Mouse (Mus musculus) right cerebral cortex, postnatal 4 days (tissue): ENCODE results near the gene Rassf3.

Experiments used
- DNase-seq: peaks from one replicate; pipeline ENCODE4 v3.0.0-alpha.2; 2022

Rassf3 gene

GRCm38 (mm10) chr10:121394789-121395325 lies 81.3 kb downstream of the Rassf3 start:
- no peak for DNase-seq

GRCm38 (mm10) chr10:121394270-121394669 lies 81.9 kb downstream of the Rassf3 start:
- DNase-seq: no peak

GRCm38 (mm10) chr10:121391901-121392300 lies 84.2 kb downstream of the Rassf3 start:
- no peak for DNase-seq

- DNase-seq: no peak
Measured at GRCm38 (mm10) chr10:121390602-121391001, 85.5 kb downstream of the Rassf3 start.

GRCm38 (mm10) chr10:121386347-121386746 lies 89.8 kb downstream of the Rassf3 start:
- no peak for DNase-seq

GRCm38 (mm10) chr10:121385695-121386094 lies 90.5 kb downstream of the Rassf3 start:
- no peak for DNase-seq

- no peak for DNase-seq
Measured at GRCm38 (mm10) chr10:121384710-121385109, 91.4 kb downstream of the Rassf3 start.

GRCm38 (mm10) chr10:121381280-121381679 lies 94.9 kb downstream of the Rassf3 start:
- DNase-seq: no peak

GRCm38 (mm10) chr10:121379387-121379786 lies 96.8 kb downstream of the Rassf3 start:
- DNase-seq: no peak

- no peak for DNase-seq
Measured at GRCm38 (mm10) chr10:121376530-121377271, 99.4 kb downstream of the Rassf3 start.

GRCm38 (mm10) chr10:121375649-121376493 lies 100.3 kb downstream of the Rassf3 start:
- no peak for DNase-seq

- no peak for DNase-seq
Measured at GRCm38 (mm10) chr10:121374693-121375620, 101.2 kb downstream of the Rassf3 start.

- no peak for DNase-seq
Measured at GRCm38 (mm10) chr10:121374013-121374412, 102.1 kb downstream of the Rassf3 start.

GRCm38 (mm10) chr10:121370777-121371176 lies 105.4 kb downstream of the Rassf3 start:
- DNase-seq: no peak

GRCm38 (mm10) chr10:121368783-121369465 lies 107.2 kb downstream of the Rassf3 start:
- no peak for DNase-seq

- DNase-seq: no peak
Measured at GRCm38 (mm10) chr10:121367780-121368179, 108.4 kb downstream of the Rassf3 start.

- no peak for DNase-seq
Measured at GRCm38 (mm10) chr10:121367271-121367670, 108.9 kb downstream of the Rassf3 start.

GRCm38 (mm10) chr10:121365781-121366272 lies 110.3 kb downstream of the Rassf3 start:
- DNase-seq: no peak

- peak; percentile 93 for DNase-seq
Measured at GRCm38 (mm10) chr10:121364801-121365564, 111.2 kb downstream of the Rassf3 start, which contains the start of gene Gns. Gns (plus strand) TSS chr10:121365090.

- no peak for DNase-seq
Measured at GRCm38 (mm10) chr10:121364306-121364705, 111.8 kb downstream of the Rassf3 start.

GRCm38 (mm10) chr10:121363201-121363600 lies 112.9 kb downstream of the Rassf3 start:
- no peak for DNase-seq
